Mouse (Mus musculus) C2C12 (cell line): ENCODE measurements around the gene Smc2.

Experiments used
- CEBPB ChIP-seq: IDR thresholded peaks from one replicate; pipeline ENCODE4 v1.6.1; 2011; ENCODE audit warnings: low read depth, mild to moderate bottlenecking, control low read depth, moderate library complexity
- CTCF ChIP-seq: IDR thresholded peaks from one replicate; pipeline ENCODE4 v1.5.1; 2011; ENCODE audit not compliant: control insufficient read depth, insufficient read depth, insufficient read length
- FOSL1 ChIP-seq: IDR thresholded peaks from one replicate; pipeline ENCODE4 v1.8.0; 2011; ENCODE audit warnings: mild to moderate bottlenecking, low read length; ENCODE audit not compliant: poor library complexity, insufficient read depth, severe bottlenecking
- MAX ChIP-seq: IDR thresholded peaks from one replicate; pipeline ENCODE4 v1.6.1; 2011; ENCODE audit warnings: mild to moderate bottlenecking, control low read depth
- MYOD1 ChIP-seq: IDR thresholded peaks from one replicate; pipeline ENCODE4 v1.6.1; 2011; ENCODE audit warnings: low read depth; ENCODE audit not compliant: control insufficient read depth, insufficient read length
- MYOG ChIP-seq: IDR thresholded peaks from one replicate; pipeline ENCODE4 v1.6.1; 2011; ENCODE audit not compliant: control insufficient read depth, insufficient read length; ENCODE audit errors: extremely low read depth
- USF1 ChIP-seq: IDR thresholded peaks from one replicate; pipeline ENCODE4 v1.6.1; 2011; ENCODE audit warnings: low read depth, mild to moderate bottlenecking, control low read depth, moderate library complexity

GRCm38 (mm10) chr4:52411587-52411986, 27.5 kb upstream of the Smc2 start:
- TF ChIP-seq CTCF (no peak), MAX (no peak), USF1 (no peak), FOSL1 (no peak), CEBPB (no peak), MYOD1 (no peak), MYOG (no peak)
